Mouse (Mus musculus) gastrocnemius, postnatal 4 days (tissue): Measurements from ENCODE around the gene Wfdc2. TPM values are rescaled to one million over a fixed set of nuclear protein-coding genes. Genes with fewer than 3 reads are reported as not detected.

Experiments
- DNase-seq, 2 experiments: peaks; one replicate each; pipeline ENCODE4 v3.0.0; 2021 to 2022; ENCODE audit warnings: low spot score in 2 of 2, mixed read lengths in 2 of 2
- total RNA-seq, 2 experiments: library from RNA; stranded (reverse); gene quantifications; 2 replicates each; pipeline ENCODE4 v1.2.3; 2021

Gene Wfdc2
- total RNA-seq, 2 experiments from 2014 or later, result 1.3 TPM; not detected in 1

DNA sequence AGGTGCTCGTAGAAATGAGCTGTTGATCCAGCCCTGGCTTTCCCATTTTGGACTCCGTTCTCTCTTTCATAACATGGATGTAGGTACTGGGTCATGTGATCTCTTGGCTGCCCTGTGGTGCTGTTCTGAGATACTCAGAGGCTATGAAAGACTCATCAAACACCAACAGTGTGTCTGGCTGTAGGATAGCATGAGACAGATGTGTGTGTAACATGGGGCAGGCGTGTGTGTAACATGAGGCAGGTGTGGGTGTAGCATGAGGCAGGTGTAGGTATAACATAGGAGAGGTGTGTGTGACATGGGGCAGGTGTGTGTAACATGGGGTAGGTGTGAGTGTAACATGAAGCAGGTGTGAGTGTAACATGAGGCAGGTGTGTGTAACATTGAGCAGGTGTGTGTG, 53.2 kb downstream of the Wfdc2 start:
- DNase-seq, result no peak

Other genes with a start within 250 kb of the Wfdc2 start
- not detected for gene Svs6, start 245.7 kb upstream of the Wfdc2 start, total RNA-seq
- not detected for gene Svs5, start 229.7 kb upstream of the Wfdc2 start, total RNA-seq
- under 1 TPM; 0.57 to 0.76 TPM for gene Slpi, start 173.3 kb upstream of the Wfdc2 start, total RNA-seq
- gene Rbpjl, start 159.3 kb upstream of the Wfdc2 start, total RNA-seq, result under 1 TPM; 0.13 to 0.15 TPM
- gene Matn4, start 157.3 kb upstream of the Wfdc2 start, total RNA-seq, result 1 to 10 TPM; 5.5 to 6.0 TPM
- gene Sdc4, start 118.5 kb upstream of the Wfdc2 start, total RNA-seq, result 10 to 100 TPM; 58.1 to 60.1 TPM
- 10 to 100 TPM; 20.8 to 22.2 TPM for gene Sys1, start 105.4 kb upstream of the Wfdc2 start, total RNA-seq
- 1 to 10 TPM in 1 of 2 experiments, under 1 TPM in 1; 0.96 to 1.9 TPM for gene Gm20458, start 101.4 kb upstream of the Wfdc2 start, total RNA-seq
- not detected for gene Trp53tg5, start 88.7 kb upstream of the Wfdc2 start, total RNA-seq
- gene Dbndd2, start 76.3 kb upstream of the Wfdc2 start, total RNA-seq, result 10 to 100 TPM; 13.5 to 15.7 TPM
- 10 to 100 TPM; 66.5 to 66.8 TPM for gene Pigt, start 64.9 kb upstream of the Wfdc2 start, total RNA-seq
- gene Spint3, start 11.0 kb downstream of the Wfdc2 start, total RNA-seq, result not detected
- gene Wfdc6a, start 23.0 kb downstream of the Wfdc2 start, total RNA-seq, result not detected
- not detected for gene Eppin, start 31.2 kb downstream of the Wfdc2 start, total RNA-seq
- not detected for gene Wfdc6b, start 51.1 kb downstream of the Wfdc2 start, total RNA-seq
- not detected for gene Wfdc8, start 51.2 kb downstream of the Wfdc2 start, total RNA-seq
- not detected for gene Wfdc16, start 76.4 kb downstream of the Wfdc2 start, total RNA-seq
- gene Wfdc10, start 93.6 kb downstream of the Wfdc2 start, total RNA-seq, result not detected
- gene Wfdc9, start 94.2 kb downstream of the Wfdc2 start, total RNA-seq, result not detected
- gene Wfdc11, start 111.7 kb downstream of the Wfdc2 start, total RNA-seq, result not detected
- not detected for gene Wfdc13, start 122.7 kb downstream of the Wfdc2 start, total RNA-seq
- gene Spint4, start 136.1 kb downstream of the Wfdc2 start, total RNA-seq, result not detected
- not detected for gene Spint5, start 152.9 kb downstream of the Wfdc2 start, total RNA-seq
- not detected for gene Wfdc3, start 183.5 kb downstream of the Wfdc2 start, total RNA-seq
- gene Dnttip1, start 183.6 kb downstream of the Wfdc2 start, total RNA-seq, result 10 to 100 TPM; 40.8 to 40.9 TPM
- gene Ube2c, start 207.5 kb downstream of the Wfdc2 start, total RNA-seq, result 10 to 100 TPM; 26.8 to 34.0 TPM
- over 10,000 TPM; 10,138 to 10,688 TPM for gene Tnnc2, start 217.6 kb downstream of the Wfdc2 start, total RNA-seq
- gene Snx21, start 223.4 kb downstream of the Wfdc2 start, total RNA-seq, result 10 to 100 TPM; 23.4 to 24.6 TPM
- gene Acot8, start 242.5 kb downstream of the Wfdc2 start, total RNA-seq, result 10 to 100 TPM; 12.8 to 14.0 TPM
- gene Zswim3, start 242.7 kb downstream of the Wfdc2 start, total RNA-seq, result 1 to 10 TPM; 1.5 to 1.6 TPM